Mouse (Mus musculus) testis, adult 2 months (tissue): ENCODE data around the gene Sdcbp2. TPM values are rescaled to one million over a fixed set of nuclear protein-coding genes. Genes with fewer than 3 reads are reported as not detected.

ENCODE experiments used
- H3K27ac ChIP-seq: fragments of 200-500 bp; 2 replicates; pipeline ENCODE4 v1.5.1; 2012; ENCODE audit warnings: low read depth, low read length; ENCODE audit not compliant: control insufficient read depth, insufficient read depth
- H3K27me3 ChIP-seq: fragments of 200-500 bp; 2 replicates; pipeline ENCODE4 v1.6.1; 2012; ENCODE audit warnings: mild to moderate bottlenecking, low read length, moderate library complexity; ENCODE audit not compliant: control insufficient read depth, insufficient read depth
- H3K36me3 ChIP-seq: fragments of 200-500 bp; 2 replicates; pipeline ENCODE4 v1.6.1; 2012; ENCODE audit warnings: mild to moderate bottlenecking, low read length; ENCODE audit not compliant: control insufficient read depth, insufficient read depth
- H3K4me1 ChIP-seq: fragments of 200-500 bp; 2 replicates; pipeline ENCODE4 v1.6.1; 2012; ENCODE audit warnings: low read length; ENCODE audit not compliant: control insufficient read depth, insufficient read depth
- H3K4me3 ChIP-seq: fragments of 200-500 bp; 2 replicates; pipeline ENCODE4 v1.5.1; 2012; ENCODE audit warnings: low read depth, mild to moderate bottlenecking, low read length, moderate library complexity, mixed read lengths; ENCODE audit not compliant: control insufficient read depth
- CTCF ChIP-seq: fragments of 200-500 bp; IDR thresholded peaks from 2 replicates; pipeline ENCODE4 v1.5.1; 2012; ENCODE audit warnings: low read depth, mild to moderate bottlenecking, inconsistent platforms, low read length, moderate library complexity; ENCODE audit not compliant: control insufficient read depth, insufficient read depth, insufficient replicate concordance
- POLR2A ChIP-seq: fragments of 200-500 bp; IDR thresholded peaks from 2 replicates; pipeline ENCODE4 v1.6.1; 2012; ENCODE audit warnings: low read depth, mild to moderate bottlenecking, inconsistent platforms, low read length, moderate library complexity; ENCODE audit not compliant: control insufficient read depth
- polyA plus RNA-seq: library from polyadenylated mRNA; depleted of rRNA; stranded (reverse); fragments of >200 nt; gene quantifications from 2 replicates; pipeline ENCODE4 v1.2.3, GENCODE M21; 2012

Sdcbp2 gene
- polyA plus RNA-seq, 1 experiment, result 2.0 TPM

DNA sequence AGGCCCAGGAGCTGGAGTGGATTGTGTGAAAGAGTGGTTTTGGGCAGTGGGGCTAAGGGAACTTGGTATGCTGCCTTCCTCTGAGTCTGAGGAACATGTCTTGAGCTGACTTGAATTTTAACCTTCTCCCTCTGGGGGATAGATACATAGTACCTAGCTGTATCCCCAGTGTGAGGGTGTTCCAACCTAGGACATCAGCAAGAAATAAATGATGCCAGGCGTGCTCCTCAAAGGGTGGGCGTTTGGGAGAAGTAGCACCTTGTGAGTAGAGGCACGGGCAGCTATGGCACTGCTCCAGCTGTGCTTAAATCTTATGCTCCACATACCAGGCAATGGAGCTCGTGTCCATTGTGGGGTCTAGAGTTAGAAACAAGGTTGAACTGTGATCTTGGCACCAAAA lies 25.9 kb upstream of the Sdcbp2 start:
- TF ChIP-seq CTCF (no peak), POLR2A (no peak)
- no peak overlapping the region for H3K4me3 ChIP-seq
- peaks cover 4% of the 10 kb centered on the region for H3K36me3 ChIP-seq
- H3K27ac ChIP-seq, result no peak overlapping the region
- peaks cover 6% of the 10 kb centered on the region for H3K4me1 ChIP-seq
- H3K27me3 ChIP-seq, result no peaks in the 10 kb centered on the region

DNA sequence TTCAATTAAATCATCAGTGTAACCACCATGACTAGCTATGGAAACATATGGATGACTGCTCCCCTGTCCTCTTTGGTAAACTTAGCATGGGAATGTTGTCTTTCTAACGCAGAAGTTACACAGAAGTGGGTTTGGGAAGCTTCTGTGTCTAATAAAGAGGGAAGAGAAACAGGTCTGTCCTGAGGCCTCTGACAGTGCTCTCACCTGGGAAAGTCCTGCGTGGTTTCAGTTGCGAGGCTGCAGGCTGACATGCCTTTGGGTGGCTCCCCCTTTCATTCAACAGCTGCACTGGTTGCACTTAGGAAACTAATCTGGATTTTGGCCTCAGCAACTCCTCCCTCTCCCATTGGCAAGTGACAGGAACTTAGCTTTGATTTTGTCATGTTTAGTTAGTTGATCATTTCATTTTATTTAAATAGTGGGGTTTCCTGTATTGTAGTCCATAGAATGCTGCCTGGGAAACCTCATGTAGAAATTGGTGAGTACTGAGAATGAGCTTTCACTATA lies 22.8 kb upstream of the Sdcbp2 start:
- Histone ChIP-seq H3K4me1 (no peaks in the 10 kb centered on the region), H3K27me3 (no peaks in the 10 kb centered on the region), H3K4me3 (no peak overlapping the region), H3K27ac (no peak overlapping the region), H3K36me3 (peaks cover 4% of the 10 kb centered on the region)
- TF ChIP-seq CTCF (no peak), POLR2A (no peak)

DNA sequence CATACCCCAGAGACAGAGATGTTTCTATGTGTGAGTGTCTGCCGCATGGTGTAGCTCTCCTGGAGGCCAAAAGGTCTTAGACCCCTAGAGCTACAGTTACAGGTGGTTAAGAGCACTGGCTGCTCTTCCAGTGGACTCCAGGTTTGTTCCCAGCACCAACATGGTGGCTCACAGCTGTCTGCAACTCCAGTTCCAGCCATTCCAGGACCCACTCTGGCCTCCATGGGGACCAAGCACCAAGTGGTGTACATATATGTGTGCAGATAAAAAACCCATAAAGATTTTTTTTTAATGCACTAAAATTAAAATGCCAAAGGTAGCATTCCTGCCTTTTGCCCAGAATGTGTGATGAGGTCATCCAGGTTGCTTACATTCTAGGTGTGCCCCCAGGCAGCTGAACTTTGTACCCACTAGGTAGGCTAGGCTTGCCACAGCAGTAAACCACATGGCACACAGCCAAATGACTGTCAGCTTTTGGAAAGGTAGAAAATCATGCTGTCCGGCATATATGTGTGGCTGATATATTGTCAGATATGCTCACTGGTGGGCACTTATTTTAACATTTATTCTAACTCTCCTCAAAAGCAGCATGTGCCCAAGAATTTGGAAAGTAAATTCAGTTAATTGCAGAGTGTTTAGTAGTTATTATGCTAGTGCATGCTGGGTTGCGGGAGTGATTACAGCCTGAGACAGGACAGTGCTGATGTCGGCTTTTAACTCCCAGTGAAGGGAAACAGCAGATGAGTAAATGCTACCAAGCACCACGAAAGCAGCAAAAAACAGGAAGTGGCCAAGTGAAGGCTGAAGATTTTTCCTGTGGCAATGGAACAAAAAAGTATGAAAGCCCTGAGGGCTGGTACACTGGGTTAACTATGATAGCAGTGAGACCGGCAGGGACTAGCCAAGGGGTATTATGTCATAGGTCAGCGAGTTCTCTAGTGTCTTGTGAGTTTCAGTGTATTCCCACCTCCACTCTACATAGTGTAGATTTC lies 9.2 kb upstream of the Sdcbp2 start:
- TF ChIP-seq CTCF (no peak), POLR2A (no peak)
- H3K4me3 ChIP-seq, result no peak overlapping the region
- no peak overlapping the region for H3K27ac ChIP-seq
- H3K27me3 ChIP-seq, result no peaks in the 10 kb centered on the region
- no peaks in the 10 kb centered on the region for H3K4me1 ChIP-seq
- no peaks in the 10 kb centered on the region; the same call in 1 of the 2 replicates for H3K36me3 ChIP-seq

DNA sequence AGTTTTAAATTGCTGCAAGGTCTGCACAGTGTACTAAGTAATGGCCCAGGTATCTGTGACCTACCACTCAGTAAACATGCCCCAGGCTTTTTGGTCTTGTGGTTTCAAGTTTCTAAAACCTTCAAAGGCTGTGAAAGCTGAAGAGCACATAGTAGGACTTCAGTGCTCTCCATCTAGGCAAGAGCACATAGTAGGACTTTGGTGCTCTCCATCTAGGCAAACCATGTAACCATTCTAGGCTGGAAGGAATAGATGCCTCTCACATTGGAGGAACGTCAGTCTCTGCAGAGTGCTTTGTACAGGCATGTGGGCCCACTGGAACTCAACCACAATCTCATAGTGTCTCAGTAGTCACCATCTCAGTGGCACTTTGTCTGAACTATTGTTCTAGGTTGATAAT lies 8.4 kb upstream of the Sdcbp2 start:
- Histone ChIP-seq H3K27ac (no peak overlapping the region), H3K36me3 (no peaks in the 10 kb centered on the region; the same call in 1 of the 2 replicates), H3K4me1 (no peaks in the 10 kb centered on the region), H3K4me3 (no peak overlapping the region), H3K27me3 (no peaks in the 10 kb centered on the region)
- TF ChIP-seq POLR2A (no peak), CTCF (no peak)

DNA sequence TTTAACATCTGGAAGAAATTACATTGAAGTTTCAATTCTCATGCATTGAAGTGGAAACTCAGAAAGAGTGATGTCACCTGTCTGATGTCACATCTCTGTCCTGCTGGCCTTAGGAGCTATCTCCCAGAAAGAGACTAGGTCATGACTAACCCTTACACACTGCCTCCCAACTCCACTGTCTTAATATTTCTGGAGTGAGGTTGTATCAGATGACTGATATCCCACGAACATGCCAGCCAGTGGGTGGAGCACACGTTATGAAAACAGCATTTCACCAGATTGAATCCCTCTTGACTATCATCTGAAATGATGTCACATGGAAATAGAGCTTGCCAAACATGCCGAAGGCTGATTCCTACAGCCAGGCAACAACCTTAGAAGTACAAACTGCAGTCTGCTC lies 7.4 kb upstream of the Sdcbp2 start:
- H3K4me3 ChIP-seq, result no peak overlapping the region
- TF ChIP-seq CTCF (no peak), POLR2A (no peak)
- H3K27me3 ChIP-seq, result no peaks in the 10 kb centered on the region
- H3K4me1 ChIP-seq, result no peaks in the 10 kb centered on the region
- no peak overlapping the region for H3K27ac ChIP-seq
- no peaks in the 10 kb centered on the region; the same call in 1 of the 2 replicates for H3K36me3 ChIP-seq

DNA sequence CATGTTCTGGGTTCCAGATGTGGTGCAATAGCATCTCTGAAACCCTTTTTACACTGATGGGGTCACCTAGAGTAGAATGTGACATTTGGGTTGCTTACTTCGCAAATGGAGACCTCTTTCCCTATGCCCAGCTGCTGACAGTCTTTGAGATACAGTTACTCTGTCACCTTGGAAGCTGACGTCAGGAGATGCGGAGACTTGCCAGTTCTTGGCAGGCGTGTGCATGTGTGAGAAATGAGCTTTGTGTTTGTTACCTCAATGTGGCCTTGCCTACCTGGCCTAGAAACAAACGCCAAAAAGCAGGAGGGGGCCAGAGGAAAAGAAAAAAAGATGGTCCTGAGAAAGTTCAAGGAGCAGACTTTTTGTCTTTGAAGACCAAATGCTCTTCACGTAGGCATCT lies 5.6 kb upstream of the Sdcbp2 start:
- Histone ChIP-seq H3K27me3 (no peaks in the 10 kb centered on the region), H3K27ac (no peak overlapping the region), H3K4me1 (no peaks in the 10 kb centered on the region), H3K36me3 (no peaks in the 10 kb centered on the region), H3K4me3 (no peak overlapping the region)
- no peak for TF ChIP-seq POLR2A
- TF ChIP-seq CTCF, result no peak

DNA sequence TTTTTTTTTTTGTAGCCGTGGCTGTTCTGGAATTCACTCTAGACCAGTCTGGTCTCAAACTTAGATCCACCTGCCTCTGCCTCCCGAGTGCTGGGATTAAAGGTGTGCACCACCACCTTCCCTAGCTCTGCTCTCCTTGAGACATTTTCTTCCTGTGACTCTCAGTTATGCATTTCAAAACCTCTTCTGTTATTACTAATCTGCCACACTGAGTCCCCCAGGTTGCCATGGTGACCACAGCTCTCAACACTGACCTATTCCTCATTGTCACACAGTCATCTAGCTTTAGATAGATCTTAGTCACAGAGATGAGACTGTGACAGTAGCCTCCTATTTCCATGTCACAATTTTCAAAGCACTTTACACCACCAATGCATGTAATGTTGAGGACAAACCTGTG lies 3.0 kb upstream of the Sdcbp2 start:
- Histone ChIP-seq H3K4me1 (peaks cover 2% of the 10 kb centered on the region; the same call in 1 of the 2 replicates), H3K27ac (no peak overlapping the region), H3K27me3 (no peaks in the 10 kb centered on the region), H3K4me3 (no peak overlapping the region), H3K36me3 (no peaks in the 10 kb centered on the region)
- TF ChIP-seq POLR2A, result no peak
- no peak for TF ChIP-seq CTCF
